Mouse (Mus musculus) stomach, postnatal 0 days (tissue): ENCODE results near the gene Il9r. TPM values are rescaled to one million over a fixed set of nuclear protein-coding genes. Genes with fewer than 3 reads are reported as not detected.

ENCODE experiments used
- ATAC-seq: fragments of 200-750 bp; cut with Nextera tagmentation; 2 replicates; pipeline ENCODE4 v1.8.0; 2017; ENCODE audit not compliant: low FRiP score, low TSS enrichment
- DNase-seq: peaks from one replicate; pipeline ENCODE4 v3.0.0-alpha.2; 2016; ENCODE audit warnings: low spot score
- H3K27ac ChIP-seq: fragments of 300-500 bp; sonication (generic); replicated peaks from 2 replicates; pipeline ENCODE4 v1.5.1; 2014; ENCODE audit warnings: mild to moderate bottlenecking, control low read depth
- H3K27me3 ChIP-seq: fragments of 300-500 bp; sonication (generic); 2 replicates; pipeline ENCODE4 v1.6.1; 2014; ENCODE audit warnings: low read length; ENCODE audit not compliant: control insufficient read depth, insufficient read depth
- H3K36me3 ChIP-seq: fragments of 300-500 bp; sonication (generic); 2 replicates; pipeline ENCODE4 v1.6.1; 2014; ENCODE audit warnings: low read length, mixed read lengths; ENCODE audit not compliant: control insufficient read depth, insufficient read depth
- H3K4me1 ChIP-seq: fragments of 300-500 bp; sonication (generic); replicated peaks from 2 replicates; pipeline ENCODE4 v1.6.1; 2014; ENCODE audit warnings: antibody characterized with exemption; ENCODE audit not compliant: control insufficient read depth, insufficient read depth
- H3K4me2 ChIP-seq: fragments of 300-500 bp; sonication (generic); replicated peaks from 2 replicates; pipeline ENCODE4 v1.6.1; 2014; ENCODE audit warnings: low read depth, mild to moderate bottlenecking, control low read depth, moderate library complexity
- H3K4me3 ChIP-seq: fragments of 300-500 bp; sonication (generic); 2 replicates; pipeline ENCODE4 v1.5.1; 2014; ENCODE audit warnings: low read depth, low read length, control low read depth
- H3K9ac ChIP-seq: fragments of 300-500 bp; sonication (generic); 2 replicates; pipeline ENCODE4 v1.6.1; 2014; ENCODE audit warnings: mild to moderate bottlenecking, low read length, control low read depth, mixed read lengths
- H3K9me3 ChIP-seq: fragments of 300-500 bp; sonication (generic); 2 replicates; pipeline ENCODE4 v1.6.1; 2016; ENCODE audit warnings: low read length; ENCODE audit not compliant: control insufficient read depth
- CTCF ChIP-seq: IDR thresholded peaks from 2 replicates; pipeline ENCODE4 v1.5.1; 2016; ENCODE audit warnings: antibody characterized with exemption, low read depth, mild to moderate bottlenecking, moderate library complexity
- EP300 ChIP-seq: optimal IDR thresholded peaks from 2 replicates; pipeline ENCODE3; 2016; ENCODE audit warnings: antibody characterized with exemption
- WGBS: fragments of 180-500 bp; shearing (Covaris S2); extraction: QIAGEN DNeasy Blood & Tissue Kit; methylation state at CpG from one replicate; pipeline ENCODE4 v1.1.7; 2014; 5-methylcytosine and 5-hydroxymethylcytosine counted together
- polyA plus RNA-seq: library from polyadenylated mRNA; unstranded; fragments of >200 nt; fragmentation: Nextera tagmentation; extraction: Ambion mirVana; gene quantifications from 2 replicates; pipeline ENCODE4 v1.2.1, GENCODE M21; 2015

Gene Il9r
- polyA plus RNA-seq, 1 experiment from 2014 or later: not detected

GRCm38 (mm10) chr11:32243205-32243955, 43.3 kb upstream of the Il9r start:
- H3K4me1 ChIP-seq: no peaks in the 10 kb centered on the region
- peaks cover 16% of the 10 kb centered on the region for H3K36me3 ChIP-seq
- DNase-seq (no peak), ATAC-seq (no peak)
- H3K4me2 ChIP-seq: no peak overlapping the region
- H3K9ac ChIP-seq: no peak overlapping the region
- H3K4me3 ChIP-seq: no peak overlapping the region
- 72% methylated on average over 7 of the region's 7 CpGs for WGBS
- no peaks in the 10 kb centered on the region for H3K27me3 ChIP-seq
- no peak for TF ChIP-seq EP300
- no peak for TF ChIP-seq CTCF
- no peaks in the 10 kb centered on the region for H3K9me3 ChIP-seq
- H3K27ac ChIP-seq: peak overlapping the region; percentile 8; the same call in 1 of the 2 replicates

DNA sequence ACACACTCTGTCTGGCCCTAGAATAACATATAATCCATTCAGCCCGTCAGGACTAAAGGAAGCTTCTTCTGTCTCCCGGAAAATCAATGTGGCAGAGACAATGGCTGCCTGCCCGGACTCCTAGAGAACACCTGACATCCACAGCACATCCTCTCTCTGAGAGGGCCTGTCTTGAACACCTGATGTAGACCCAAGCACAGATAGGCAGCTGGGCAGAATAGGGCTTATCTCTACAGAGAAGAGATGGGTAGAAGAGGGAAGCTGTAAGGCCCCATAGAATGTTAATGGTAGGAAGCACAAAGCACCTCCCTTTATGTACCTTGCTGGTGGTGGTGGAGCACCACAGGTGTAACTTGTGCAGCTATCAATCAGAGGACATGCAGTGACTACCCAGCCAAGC, 42.1 kb upstream of the Il9r start:
- no peak for ATAC-seq
- H3K4me3 ChIP-seq: no peak overlapping the region
- WGBS: 88% methylated on average over 3 of the region's 3 CpGs
- TF ChIP-seq EP300 (no peak), CTCF (no peak)
- peaks cover 10% of the 10 kb centered on the region; the same call in 1 of the 2 replicates for H3K36me3 ChIP-seq
- no peaks in the 10 kb centered on the region for H3K4me1 ChIP-seq
- H3K9ac ChIP-seq: no peak overlapping the region
- no peak overlapping the region for H3K27ac ChIP-seq
- no peaks in the 10 kb centered on the region for H3K9me3 ChIP-seq
- no peak overlapping the region for H3K4me2 ChIP-seq
- no peaks in the 10 kb centered on the region for H3K27me3 ChIP-seq
- DNase-seq: no peak

DNA sequence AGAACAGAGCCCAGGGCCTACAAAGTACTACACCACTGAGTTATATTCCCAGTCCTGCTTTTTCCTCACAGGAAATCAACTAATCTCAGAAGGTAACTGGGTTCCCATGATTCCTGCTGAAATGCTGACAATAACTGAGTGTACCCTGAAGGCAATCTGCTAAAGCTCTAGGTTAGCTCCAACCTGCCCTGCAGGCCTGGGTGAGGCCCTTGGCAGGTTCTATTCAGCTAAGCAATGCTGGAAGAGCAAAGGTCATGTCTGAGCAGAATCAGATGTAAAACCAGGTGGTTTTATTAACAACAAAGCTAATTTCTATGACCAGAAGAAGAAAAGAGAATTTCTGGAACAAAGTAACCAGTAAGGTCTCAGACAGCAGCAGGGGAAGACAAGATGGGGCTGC, 41.3 kb upstream of the Il9r start:
- ATAC-seq: no peak
- no peak overlapping the region for H3K9ac ChIP-seq
- TF ChIP-seq EP300: no peak
- no peak for TF ChIP-seq CTCF
- no peak overlapping the region for H3K27ac ChIP-seq
- peaks cover 10% of the 10 kb centered on the region; the same call in 1 of the 2 replicates for H3K36me3 ChIP-seq
- H3K27me3 ChIP-seq: no peaks in the 10 kb centered on the region
- no peaks in the 10 kb centered on the region for H3K4me1 ChIP-seq
- H3K9me3 ChIP-seq: no peaks in the 10 kb centered on the region
- DNase-seq: no peak
- H3K4me2 ChIP-seq: no peak overlapping the region
- H3K4me3 ChIP-seq: no peak overlapping the region

DNA sequence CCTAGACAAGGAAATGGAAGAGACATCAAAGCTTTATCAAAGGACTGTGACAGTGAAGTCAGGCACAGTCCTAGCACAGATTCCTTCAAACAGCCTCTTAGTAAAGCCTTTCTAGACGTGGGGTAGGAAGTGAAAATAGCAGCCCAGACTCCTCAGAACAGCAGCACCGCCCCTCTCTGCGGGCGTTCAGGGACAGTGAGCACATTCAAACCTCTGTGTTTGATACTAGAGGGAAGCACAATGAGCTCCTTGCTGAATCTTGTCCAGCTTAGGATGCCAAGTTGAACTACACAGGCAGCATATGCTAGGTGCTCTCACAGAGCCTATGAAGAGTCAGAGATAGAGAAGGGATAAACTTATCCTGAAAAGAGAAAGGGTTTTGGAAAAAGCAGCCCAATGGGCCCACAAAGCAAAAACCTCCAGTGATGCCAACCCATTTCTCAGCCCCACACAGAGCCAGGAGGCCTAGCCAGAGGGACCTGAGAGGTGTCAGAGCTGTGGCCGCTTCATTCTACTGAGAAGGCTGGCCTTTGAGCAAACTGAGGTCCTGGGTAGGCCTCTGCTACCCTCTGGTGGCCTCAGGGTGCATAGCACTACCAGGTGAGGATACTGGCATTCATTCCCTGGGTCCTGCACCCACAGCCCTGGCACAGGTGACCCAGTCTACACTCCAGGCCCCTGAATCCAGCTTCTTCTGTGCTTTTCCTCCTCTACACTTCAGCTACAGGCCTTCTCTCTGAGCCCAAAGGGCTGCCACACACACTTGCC, 38.2 kb upstream of the Il9r start:
- no peak overlapping the region for H3K4me2 ChIP-seq
- H3K27me3 ChIP-seq: no peaks in the 10 kb centered on the region
- DNase-seq: peak; percentile 78
- WGBS: 66% methylated on average over 5 of the region's 5 CpGs
- TF ChIP-seq EP300: no peak
- TF ChIP-seq CTCF: peak; percentile 99
- ATAC-seq: peak; percentile 56
- H3K36me3 ChIP-seq: peaks cover 10% of the 10 kb centered on the region; the same call in 1 of the 2 replicates
- H3K9ac ChIP-seq: no peak overlapping the region
- H3K4me3 ChIP-seq: no peak overlapping the region
- H3K4me1 ChIP-seq: peaks cover 4% of the 10 kb centered on the region; the same call in 1 of the 2 replicates
- no peaks in the 10 kb centered on the region for H3K9me3 ChIP-seq
- no peak overlapping the region for H3K27ac ChIP-seq

- H3K27ac ChIP-seq: 0 out of 2 replicates have a peak overlapping the region, but pooled peaks have one; percentile 14
- 87% methylated on average over 3 of the region's 3 CpGs for WGBS
- no peaks in the 10 kb centered on the region for H3K27me3 ChIP-seq
- H3K4me1 ChIP-seq: peaks cover 4% of the 10 kb centered on the region; the same call in 1 of the 2 replicates
- no peaks in the 10 kb centered on the region for H3K9me3 ChIP-seq
- H3K9ac ChIP-seq: no peak overlapping the region
- no peak overlapping the region for H3K4me2 ChIP-seq
- no peak for TF ChIP-seq CTCF
- no peak for TF ChIP-seq EP300
- no peak for ATAC-seq
- H3K36me3 ChIP-seq: peaks cover 10% of the 10 kb centered on the region; the same call in 1 of the 2 replicates
- no peak for DNase-seq
- H3K4me3 ChIP-seq: no peak overlapping the region
These were observed 37.3 kb upstream of the Il9r start for GRCm38 (mm10) chr11:32237411-32237795.
